Mouse (Mus musculus) neural tube, embryonic 15.5 days (tissue): ENCODE results near the gene Vstm2a. TPM values are rescaled to one million over a fixed set of nuclear protein-coding genes. Genes with fewer than 3 reads are reported as not detected.

ENCODE experiments used
- ATAC-seq: fragments of 200-750 bp; cut with Nextera tagmentation; 2 replicates; pipeline ENCODE4 v1.8.0; 2017; ENCODE audit warnings: mild to moderate bottlenecking, moderate TSS enrichment, moderate library complexity; ENCODE audit not compliant: low FRiP score
- H3K27ac ChIP-seq: fragments of 300-500 bp; sonication (generic); replicated peaks from 2 replicates; pipeline ENCODE4 v1.5.1; 2015; ENCODE audit warnings: mild to moderate bottlenecking, inconsistent platforms
- H3K27me3 ChIP-seq: fragments of 300-500 bp; sonication (generic); replicated peaks from 2 replicates; pipeline ENCODE4 v1.6.1; 2015; ENCODE audit warnings: inconsistent platforms
- H3K36me3 ChIP-seq: fragments of 300-500 bp; sonication (generic); 2 replicates; pipeline ENCODE4 v1.6.1; 2015; ENCODE audit warnings: inconsistent platforms
- H3K4me1 ChIP-seq: fragments of 300-500 bp; sonication (generic); 2 replicates; pipeline ENCODE4 v1.6.1; 2015; ENCODE audit warnings: inconsistent platforms
- H3K4me2 ChIP-seq: fragments of 300-500 bp; sonication (generic); 2 replicates; pipeline ENCODE4 v1.6.1; 2015; ENCODE audit warnings: inconsistent platforms, mild to moderate bottlenecking, moderate library complexity
- H3K4me3 ChIP-seq: fragments of 300-500 bp; sonication (generic); replicated peaks from 2 replicates; pipeline ENCODE4 v1.5.1; 2015; ENCODE audit warnings: mild to moderate bottlenecking, inconsistent platforms
- H3K9ac ChIP-seq: fragments of 300-500 bp; sonication (generic); replicated peaks from 2 replicates; pipeline ENCODE4 v1.6.1; 2015; ENCODE audit warnings: mild to moderate bottlenecking, inconsistent platforms
- H3K9me3 ChIP-seq: fragments of 300-500 bp; sonication (generic); replicated peaks from 2 replicates; pipeline ENCODE4 v1.6.1; 2016; ENCODE audit warnings: inconsistent platforms
- WGBS: fragments of 180-500 bp; shearing (Covaris S2); methylation state at CpG from one replicate; pipeline ENCODE4 v1.1.7; 2015; ENCODE audit warnings: mixed read lengths; 5-methylcytosine and 5-hydroxymethylcytosine counted together
- polyA plus RNA-seq: library from polyadenylated mRNA; unstranded; fragments of >200 nt; fragmentation: Nextera tagmentation; extraction: Ambion mirVana; gene quantifications from 2 replicates; pipeline ENCODE4 v1.2.1, GENCODE M21; 2015

Gene Vstm2a
- polyA plus RNA-seq = 74.5 and 89.8 TPM in 2 replicates

DNA sequence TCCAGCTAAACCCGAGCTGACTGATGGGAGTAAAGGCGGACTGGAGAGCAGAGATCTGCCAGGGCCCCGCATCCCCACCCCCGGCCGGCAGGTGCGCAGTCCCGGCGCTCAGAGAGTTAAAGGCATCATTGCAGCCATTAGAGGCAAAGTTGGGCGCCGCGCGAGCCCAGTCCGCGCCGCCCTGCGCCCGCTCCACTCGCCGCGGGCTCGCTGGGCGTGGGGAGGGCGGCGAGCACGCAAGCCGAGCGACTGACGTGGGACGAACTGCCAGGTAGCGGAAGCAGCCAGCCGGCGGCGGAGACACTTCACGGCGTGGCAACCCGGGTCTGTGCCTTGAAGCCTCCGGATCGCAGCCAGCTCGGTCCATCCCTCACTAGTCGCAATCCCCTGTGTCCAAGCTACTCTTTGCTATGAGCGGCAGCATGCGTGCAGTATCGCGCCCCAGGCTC is at the start of gene Vstm2a:
Gene Vstm2a, plus strand, starts transcription at position 252 of the 449 bp plus-strand sequence.
- ATAC-seq = peak; percentile 88
- under 1% methylated on average over 44 of the region's 44 CpGs for WGBS
- Histone ChIP-seq H3K9ac (peak within 1 kb of the TSS; percentile 68), H3K4me3 (peak within 1 kb of the TSS; percentile 71), H3K36me3 (no peaks in the 10 kb centered on the region), H3K4me2 (peak within 1 kb of the TSS; percentile 89), H3K9me3 (no peaks in the 10 kb centered on the region), H3K27ac (peak within 1 kb of the TSS; percentile 81), H3K4me1 (peaks cover 16% of the 10 kb centered on the region), H3K27me3 (peaks cover 10% of the 10 kb centered on the region)

DNA sequence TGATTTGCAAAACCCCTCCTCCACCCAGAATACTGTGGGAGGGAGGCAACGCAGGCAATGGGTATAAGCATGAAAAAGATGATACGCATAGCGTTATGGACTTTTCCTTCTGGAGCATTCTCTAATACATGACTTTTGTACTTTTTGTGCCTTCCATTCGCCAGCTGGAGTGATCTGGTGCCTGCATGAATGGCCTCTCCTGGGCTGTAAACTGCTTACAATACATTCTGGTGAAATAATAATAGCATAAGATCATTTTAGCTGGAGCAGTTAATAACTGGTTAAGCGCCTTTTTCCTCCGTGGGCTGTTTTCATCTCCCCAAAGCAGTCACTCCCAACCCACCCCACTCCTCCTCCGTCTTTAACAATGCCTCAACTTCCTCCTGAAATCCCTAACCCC is 513 bp upstream of the Vstm2a start:
- peak overlapping the region; percentile 89 for H3K4me2 ChIP-seq
- WGBS = 14% methylated on average over 7 of the region's 7 CpGs
- H3K4me1 ChIP-seq = peaks cover 16% of the 10 kb centered on the region
- no peaks in the 10 kb centered on the region for H3K36me3 ChIP-seq
- H3K9ac ChIP-seq = peak overlapping the region; percentile 68
- peak overlapping the region; percentile 81 for H3K27ac ChIP-seq
- H3K27me3 ChIP-seq = peaks cover 10% of the 10 kb centered on the region
- no peaks in the 10 kb centered on the region for H3K9me3 ChIP-seq
- 0 out of 2 replicates have a peak, but pooled peaks have one; percentile 8 for ATAC-seq
- H3K4me3 ChIP-seq = peak overlapping the region; percentile 71

DNA sequence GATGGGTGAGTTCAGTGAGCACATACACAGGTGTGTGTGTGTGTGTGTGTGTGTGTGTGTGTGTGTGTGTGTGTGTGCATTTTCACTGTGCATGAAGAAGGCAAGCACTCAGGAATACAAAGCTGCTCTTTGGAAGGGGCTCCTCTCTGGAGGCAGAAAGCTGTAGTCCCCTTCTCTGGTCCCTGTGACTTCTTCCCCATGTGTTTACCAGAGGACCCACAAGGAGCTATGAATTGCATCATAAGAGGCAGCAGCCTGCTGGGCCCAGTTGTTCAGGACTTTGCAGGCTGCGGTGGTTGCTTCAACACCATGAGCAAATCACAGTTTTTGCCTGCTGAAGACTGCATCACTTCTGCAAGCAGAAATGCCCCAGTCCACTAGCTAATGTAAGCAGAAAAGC is 776 bp downstream of the Vstm2a start:
- WGBS = 21% methylated on average over 1 of the region's 1 CpGs
- Histone ChIP-seq H3K4me1 (peaks cover 16% of the 10 kb centered on the region), H3K4me2 (peak overlapping the region; percentile 89), H3K27ac (peak overlapping the region; percentile 81), H3K27me3 (peaks cover 10% of the 10 kb centered on the region), H3K4me3 (peak overlapping the region; percentile 71), H3K9me3 (no peaks in the 10 kb centered on the region), H3K36me3 (no peaks in the 10 kb centered on the region), H3K9ac (peak overlapping the region; percentile 68)
- ATAC-seq = no peak

DNA sequence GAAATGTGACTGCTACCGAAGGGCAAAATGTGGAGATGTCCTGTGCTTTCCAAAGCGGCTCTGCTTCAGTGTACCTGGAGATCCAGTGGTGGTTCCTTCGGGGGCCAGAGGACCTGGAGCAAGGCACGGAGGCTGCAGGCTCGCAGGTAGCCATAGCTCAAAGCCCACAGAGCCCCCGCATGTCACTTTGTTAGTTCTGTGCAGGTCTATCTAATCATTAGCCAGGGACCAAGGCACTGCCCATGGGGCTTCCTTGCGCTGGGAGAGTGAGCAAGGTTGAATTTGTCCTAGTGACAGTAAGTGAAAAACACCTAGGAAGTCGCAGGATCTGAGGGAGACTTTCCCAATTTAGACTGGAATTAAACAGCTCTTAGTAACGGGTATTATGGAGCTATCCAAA is 2.4 kb downstream of the Vstm2a start:
- Histone ChIP-seq H3K9me3 (no peaks in the 10 kb centered on the region), H3K4me1 (peaks cover 16% of the 10 kb centered on the region), H3K36me3 (no peaks in the 10 kb centered on the region), H3K27ac (no peak overlapping the region), H3K4me3 (peak overlapping the region; percentile 71), H3K27me3 (peaks cover 10% of the 10 kb centered on the region), H3K9ac (peak overlapping the region; percentile 38; the same call in 1 of the 2 replicates), H3K4me2 (peak overlapping the region; percentile 89)
- 14% methylated on average over 9 of the region's 9 CpGs for WGBS
- ATAC-seq = no peak

DNA sequence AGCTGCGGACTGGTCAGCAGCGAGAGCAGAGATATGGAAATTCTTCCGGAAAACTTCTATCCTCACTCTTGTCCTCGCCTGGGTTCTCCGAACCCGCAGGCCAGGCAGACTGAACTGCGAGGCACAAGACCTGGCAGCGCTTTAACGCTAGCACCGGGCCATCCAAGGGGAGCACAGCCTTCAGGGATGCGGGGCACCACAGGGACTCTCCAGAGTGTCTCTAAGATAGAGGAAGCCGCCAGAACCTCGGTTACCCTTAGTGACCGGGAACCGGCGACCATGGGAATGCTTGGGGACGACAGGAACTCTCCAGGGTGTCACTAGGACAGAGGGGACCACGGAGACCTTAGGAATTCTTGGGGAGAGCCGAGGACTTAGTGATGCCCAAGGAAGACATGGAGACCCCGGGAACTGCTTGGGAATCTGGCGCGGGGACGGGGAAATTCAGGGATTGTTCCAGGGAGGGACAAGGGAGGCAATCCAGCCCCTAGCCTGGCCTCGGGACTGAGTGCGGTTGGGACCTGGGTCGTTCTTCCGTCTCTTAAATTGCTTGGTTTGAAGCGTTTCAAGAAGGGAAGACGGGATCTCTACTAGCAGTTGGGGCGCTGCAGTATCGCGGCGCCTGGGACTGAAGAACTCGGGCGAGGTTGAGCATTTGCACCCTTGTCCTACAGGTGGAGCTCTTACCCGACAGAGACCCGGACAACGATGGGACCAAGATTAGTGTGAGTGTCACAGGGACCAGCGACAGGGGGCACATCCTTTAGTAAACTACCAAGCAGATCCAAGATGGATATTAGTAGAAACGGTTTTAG is 3.4 kb downstream of the Vstm2a start:
- H3K4me1 ChIP-seq = peaks cover 16% of the 10 kb centered on the region
- peaks cover 10% of the 10 kb centered on the region for H3K27me3 ChIP-seq
- H3K27ac ChIP-seq = 0 out of 2 replicates have a peak overlapping the region, but pooled peaks have one; percentile 41
- peak; percentile 58 for ATAC-seq
- peak overlapping the region; percentile 89 for H3K4me2 ChIP-seq
- no peaks in the 10 kb centered on the region for H3K36me3 ChIP-seq
- WGBS = under 1% methylated on average over 40 of the region's 40 CpGs
- H3K4me3 ChIP-seq = peak overlapping the region; percentile 71
- H3K9ac ChIP-seq = peak overlapping the region; percentile 53
- H3K9me3 ChIP-seq = no peaks in the 10 kb centered on the region

DNA sequence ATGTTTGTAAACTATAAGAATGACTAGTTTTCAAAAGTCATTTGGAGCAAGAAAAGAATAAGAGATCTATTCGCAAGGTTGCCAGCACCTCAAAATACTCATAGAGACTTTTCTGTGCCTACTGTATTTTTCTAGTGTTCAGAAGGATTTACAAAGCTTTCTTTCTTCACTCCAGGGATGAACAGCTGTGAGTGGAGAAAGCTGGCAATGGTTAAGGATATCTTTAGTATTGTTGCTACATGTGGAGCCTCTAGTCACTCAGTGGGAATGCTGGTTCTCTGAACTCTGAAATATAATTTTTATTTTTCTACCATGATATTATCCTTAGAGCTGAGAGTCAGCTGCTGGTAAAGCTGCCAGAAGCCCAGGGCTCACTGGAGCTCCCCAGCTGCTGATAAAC is 10.9 kb downstream of the Vstm2a start:
- H3K4me1 ChIP-seq = no peaks in the 10 kb centered on the region
- H3K9ac ChIP-seq = no peak overlapping the region
- 94% methylated on average over 1 of the region's 1 CpGs for WGBS
- H3K27me3 ChIP-seq = no peaks in the 10 kb centered on the region
- no peak overlapping the region for H3K4me3 ChIP-seq
- no peaks in the 10 kb centered on the region for H3K9me3 ChIP-seq
- ATAC-seq = no peak
- no peak overlapping the region for H3K27ac ChIP-seq
- H3K4me2 ChIP-seq = no peak overlapping the region
- H3K36me3 ChIP-seq = 0 out of 2 replicates have a peak, but pooled peaks cover 2% of the 10 kb centered on the region

DNA sequence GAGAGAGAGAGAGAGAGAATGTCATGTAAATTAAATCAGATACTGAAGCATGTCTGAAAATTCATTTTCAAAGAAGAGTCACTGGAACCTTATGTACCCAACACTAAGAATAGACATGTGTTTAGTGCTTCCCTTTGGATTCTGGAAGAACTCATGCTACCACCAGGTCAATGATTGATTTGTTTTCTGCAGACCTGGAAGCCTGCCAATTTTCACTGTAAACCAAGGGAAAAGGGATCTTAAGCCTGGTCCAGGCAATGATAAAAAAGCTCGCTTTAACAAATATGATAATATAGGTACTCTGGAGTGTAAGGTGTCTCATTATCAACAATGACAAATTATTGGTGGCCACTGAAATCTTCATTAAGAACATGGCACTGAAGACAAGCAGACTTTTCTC is 32.9 kb downstream of the Vstm2a start:
- no peak overlapping the region for H3K4me2 ChIP-seq
- no peaks in the 10 kb centered on the region for H3K9me3 ChIP-seq
- H3K36me3 ChIP-seq = no peaks in the 10 kb centered on the region
- no peak overlapping the region for H3K4me3 ChIP-seq
- no peak for ATAC-seq
- no peak overlapping the region for H3K9ac ChIP-seq
- H3K27ac ChIP-seq = no peak overlapping the region
- H3K27me3 ChIP-seq = no peaks in the 10 kb centered on the region
- 86% methylated on average over 1 of the region's 1 CpGs for WGBS
- H3K4me1 ChIP-seq = no peaks in the 10 kb centered on the region

DNA sequence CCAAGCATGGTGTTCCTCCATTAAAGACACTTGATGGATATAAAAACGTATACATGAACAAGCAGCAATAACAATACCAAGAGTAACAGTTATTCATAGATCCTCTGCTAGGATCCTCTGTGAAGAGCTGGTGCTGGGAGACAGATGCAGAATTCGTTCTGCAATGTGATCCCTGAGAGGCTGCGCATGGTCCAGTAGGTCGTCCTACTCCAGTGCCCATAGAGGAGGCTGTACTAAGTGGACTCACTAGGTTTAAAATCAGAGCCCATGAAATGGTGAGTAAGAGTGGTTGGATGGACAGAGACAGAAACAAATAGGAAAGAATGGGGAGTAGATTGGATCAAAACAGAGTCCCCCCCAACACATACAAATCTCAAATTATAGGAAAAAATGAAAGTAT is 35.4 kb downstream of the Vstm2a start:
- no peak overlapping the region for H3K27ac ChIP-seq
- no peak for ATAC-seq
- no peaks in the 10 kb centered on the region for H3K36me3 ChIP-seq
- no peaks in the 10 kb centered on the region for H3K27me3 ChIP-seq
- WGBS = 88% methylated on average over 4 of the region's 4 CpGs
- H3K4me1 ChIP-seq = no peaks in the 10 kb centered on the region
- H3K4me3 ChIP-seq = no peak overlapping the region
- no peak overlapping the region for H3K9ac ChIP-seq
- H3K9me3 ChIP-seq = no peaks in the 10 kb centered on the region
- H3K4me2 ChIP-seq = no peak overlapping the region

DNA sequence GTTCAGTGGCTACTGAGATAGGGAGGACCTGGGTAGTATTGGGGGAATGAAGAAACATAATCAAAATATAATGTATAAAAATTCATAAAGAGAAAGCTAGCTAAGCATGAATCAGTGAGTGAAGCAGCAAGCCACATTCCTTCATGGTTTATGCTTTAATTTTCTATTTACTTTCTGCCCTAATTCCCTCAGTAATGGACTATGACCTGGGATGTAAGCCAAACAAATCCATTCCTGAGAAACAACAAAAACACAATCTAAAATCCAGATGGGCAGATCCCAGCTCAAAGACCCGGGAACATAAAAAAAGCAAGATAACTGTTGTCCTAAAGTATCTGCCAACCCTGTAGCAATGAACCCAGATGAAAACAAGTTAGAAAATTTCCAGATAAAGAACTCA is 39.0 kb downstream of the Vstm2a start:
- H3K36me3 ChIP-seq = no peaks in the 10 kb centered on the region
- peaks cover 7% of the 10 kb centered on the region for H3K4me1 ChIP-seq
- no peak overlapping the region for H3K27ac ChIP-seq
- no peak overlapping the region for H3K9ac ChIP-seq
- no peak overlapping the region for H3K4me2 ChIP-seq
- H3K4me3 ChIP-seq = no peak overlapping the region
- WGBS = 75% methylated on average over 1 of the region's 1 CpGs
- no peak for ATAC-seq
- H3K27me3 ChIP-seq = no peaks in the 10 kb centered on the region
- H3K9me3 ChIP-seq = no peaks in the 10 kb centered on the region

DNA sequence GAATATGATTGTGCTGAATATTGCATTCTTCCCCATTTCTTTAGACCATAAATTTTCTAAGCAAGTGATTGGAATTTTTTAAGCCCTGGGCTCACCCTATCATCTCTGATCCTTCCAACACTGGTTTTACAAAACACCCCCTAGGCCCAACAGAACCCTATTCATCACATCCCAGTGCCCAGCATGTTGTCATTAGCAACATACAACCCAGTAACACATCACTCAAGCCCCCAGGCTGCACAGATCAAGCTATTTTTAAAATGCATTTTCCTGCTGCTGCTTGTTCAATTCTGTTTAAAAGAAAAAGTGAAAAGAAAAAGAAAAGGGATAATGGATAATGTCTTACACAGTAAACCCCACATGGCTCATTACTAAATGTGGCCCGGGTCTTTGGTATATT is 42.0 kb downstream of the Vstm2a start:
- ATAC-seq = no peak
- Histone ChIP-seq H3K9me3 (no peaks in the 10 kb centered on the region), H3K9ac (no peak overlapping the region), H3K27me3 (no peaks in the 10 kb centered on the region), H3K27ac (no peak overlapping the region), H3K4me3 (no peak overlapping the region), H3K4me1 (peaks cover 7% of the 10 kb centered on the region), H3K4me2 (no peak overlapping the region), H3K36me3 (no peaks in the 10 kb centered on the region)
- 51% methylated on average over 1 of the region's 1 CpGs for WGBS

DNA sequence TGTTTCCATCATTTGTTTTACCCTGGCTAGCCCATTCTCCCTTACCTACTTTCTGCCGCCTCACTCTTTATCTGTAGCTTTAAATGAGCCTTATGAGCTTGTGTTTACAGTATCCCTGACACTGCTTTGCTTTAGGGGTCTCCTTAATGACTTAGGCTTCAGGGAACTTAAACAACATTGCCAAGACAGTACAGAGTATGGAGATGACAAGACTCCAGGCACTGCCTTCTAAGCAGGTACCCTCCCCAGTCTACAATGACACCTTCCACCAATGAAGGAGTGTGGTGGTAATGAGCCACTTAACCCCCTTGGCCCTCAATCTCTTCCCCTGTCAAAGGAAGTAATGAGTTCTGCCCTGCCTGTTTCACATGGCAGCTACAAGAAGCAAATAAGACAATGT is 42.4 kb downstream of the Vstm2a start:
- Histone ChIP-seq H3K27ac (no peak overlapping the region), H3K4me2 (no peak overlapping the region), H3K9me3 (no peaks in the 10 kb centered on the region), H3K27me3 (no peaks in the 10 kb centered on the region), H3K36me3 (no peaks in the 10 kb centered on the region), H3K9ac (no peak overlapping the region), H3K4me3 (no peak overlapping the region), H3K4me1 (peaks cover 7% of the 10 kb centered on the region)
- ATAC-seq = no peak
- 69% methylated on average over 1 of the region's 1 CpGs for WGBS

DNA sequence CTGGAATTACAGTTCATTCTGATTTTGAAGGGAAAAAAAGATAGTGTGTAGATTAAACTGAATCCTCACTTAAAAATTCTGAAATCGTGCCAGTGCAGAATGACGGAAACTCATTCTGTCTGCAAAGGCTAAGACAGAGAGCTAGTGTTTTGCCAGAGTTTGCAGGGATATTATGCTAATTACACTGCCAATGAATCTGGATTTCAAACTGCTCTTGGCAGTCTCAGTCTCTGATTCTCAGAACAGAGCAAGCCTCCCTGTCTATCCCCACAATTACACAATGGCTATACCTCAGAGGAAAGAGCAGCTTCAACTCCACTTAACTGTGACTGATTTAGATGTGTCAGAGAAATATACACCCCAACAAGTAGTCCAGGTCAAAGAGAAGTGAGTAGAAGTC is 43.2 kb downstream of the Vstm2a start:
- Histone ChIP-seq H3K36me3 (no peaks in the 10 kb centered on the region), H3K4me1 (peaks cover 7% of the 10 kb centered on the region), H3K27ac (no peak overlapping the region), H3K4me2 (no peak overlapping the region), H3K9ac (no peak overlapping the region), H3K9me3 (no peaks in the 10 kb centered on the region), H3K27me3 (no peaks in the 10 kb centered on the region), H3K4me3 (no peak overlapping the region)
- no peak for ATAC-seq
- 68% methylated on average over 2 of the region's 2 CpGs for WGBS
